Mouse (Mus musculus) neural tube, embryonic 13.5 days (tissue): Measurements from ENCODE around the gene Mb. TPM values are rescaled to one million over a fixed set of nuclear protein-coding genes. Genes with fewer than 3 reads are reported as not detected.
A peak's percentile ranks its signal among the peaks of the same experiment; 100 is the strongest.

Experiments
- ATAC-seq: fragments of 200-750 bp; cut with Nextera tagmentation; 2 replicates; pipeline ENCODE4 v1.8.0; 2017; ENCODE audit warnings: low read depth, mild to moderate bottlenecking, moderate TSS enrichment, moderate library complexity
- H3K27ac ChIP-seq: fragments of 300-500 bp; sonication (generic); replicated peaks from 2 replicates; pipeline ENCODE4 v1.5.1; 2015; ENCODE audit warnings: moderate library complexity, mild to moderate bottlenecking, inconsistent platforms
- H3K27me3 ChIP-seq: fragments of 300-500 bp; sonication (generic); 2 replicates; pipeline ENCODE4 v1.6.1; 2015; ENCODE audit warnings: mild to moderate bottlenecking, inconsistent platforms
- H3K36me3 ChIP-seq: fragments of 300-500 bp; sonication (generic); 2 replicates; pipeline ENCODE4 v1.6.1; 2015; ENCODE audit warnings: mild to moderate bottlenecking, inconsistent platforms
- H3K4me1 ChIP-seq: fragments of 300-500 bp; sonication (generic); replicated peaks from 2 replicates; pipeline ENCODE4 v1.6.1; 2015; ENCODE audit warnings: inconsistent platforms
- H3K4me2 ChIP-seq: fragments of 300-500 bp; sonication (generic); 2 replicates; pipeline ENCODE4 v1.6.1; 2015; ENCODE audit warnings: inconsistent platforms, mild to moderate bottlenecking, moderate library complexity
- H3K4me3 ChIP-seq: fragments of 300-500 bp; sonication (generic); 2 replicates; pipeline ENCODE4 v1.5.1; 2015; ENCODE audit warnings: mild to moderate bottlenecking, inconsistent platforms
- H3K9ac ChIP-seq: fragments of 300-500 bp; sonication (generic); 2 replicates; pipeline ENCODE4 v1.6.1; 2015; ENCODE audit warnings: moderate library complexity, mild to moderate bottlenecking, inconsistent platforms
- H3K9me3 ChIP-seq: fragments of 300-500 bp; sonication (generic); 2 replicates; pipeline ENCODE4 v1.6.1; 2016; ENCODE audit warnings: inconsistent platforms
- WGBS: fragments of 180-500 bp; shearing (Covaris S2); methylation state at CpG from one replicate; pipeline ENCODE4 v1.1.7; 2015; 5-methylcytosine and 5-hydroxymethylcytosine counted together
- polyA plus RNA-seq: library from polyadenylated mRNA; unstranded; fragments of >200 nt; fragmentation: Nextera tagmentation; extraction: Ambion mirVana; gene quantifications from 2 replicates; pipeline ENCODE4 v1.2.1, GENCODE M21; 2015

Gene Mb
- polyA plus RNA-seq, 1 experiment from 2014 or later: 2.4 TPM

DNA sequence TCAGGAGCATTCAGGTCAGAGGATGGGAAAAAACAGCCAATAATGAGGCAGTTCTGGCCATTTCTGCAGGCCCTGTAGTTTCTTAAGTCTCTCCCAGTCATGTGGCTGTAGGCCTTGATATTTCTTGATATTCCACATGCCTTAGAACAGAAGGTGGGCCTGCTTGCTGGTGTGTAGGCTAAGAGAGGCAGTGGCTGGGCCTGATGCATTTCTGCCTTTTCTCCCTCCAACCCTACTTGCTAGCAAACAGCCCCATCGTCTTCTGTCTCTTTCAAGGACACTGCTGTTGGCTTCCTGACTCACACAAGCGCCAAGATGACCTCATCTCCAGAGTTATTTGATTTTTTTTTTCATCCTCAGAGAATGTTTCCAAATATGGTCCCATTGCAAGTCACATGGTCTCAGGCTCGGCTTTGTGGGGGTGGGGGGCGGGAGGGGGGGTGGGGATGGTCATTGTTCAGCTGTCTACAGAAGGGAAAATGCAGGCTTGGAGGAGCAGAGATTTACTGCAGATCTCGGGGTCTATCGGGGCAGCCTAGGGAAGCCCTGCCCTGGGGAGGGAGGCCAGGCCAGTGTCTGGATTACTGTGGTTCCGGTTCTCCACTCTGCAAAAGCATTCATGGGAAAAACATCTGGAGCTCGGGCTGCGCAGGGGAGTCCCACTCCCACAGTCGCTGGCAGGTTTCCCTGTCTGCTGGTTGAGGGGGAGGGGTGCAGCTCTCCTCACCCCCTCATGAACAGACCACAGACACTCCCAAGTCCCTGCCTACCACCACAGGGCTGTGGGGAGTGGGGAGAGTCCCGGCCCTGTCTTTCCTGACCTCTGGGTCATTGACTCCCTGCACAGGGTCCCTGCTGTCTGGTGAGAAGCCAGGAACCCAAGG lies 12.9 kb downstream of the Mb start:
- Histone ChIP-seq H3K4me3 (no peak overlapping the region), H3K36me3 (no peaks in the 10 kb centered on the region), H3K4me2 (no peak overlapping the region), H3K4me1 (peaks cover 31% of the 10 kb centered on the region), H3K9me3 (no peaks in the 10 kb centered on the region), H3K9ac (peak overlapping the region; percentile 54; the same call in 1 of the 2 replicates), H3K27me3 (no peaks in the 10 kb centered on the region), H3K27ac (peak overlapping the region; percentile 89)
- peak; percentile 62; the same call in 1 of the 2 replicates for ATAC-seq
- WGBS: 26% methylated on average over 11 of the region's 11 CpGs

DNA sequence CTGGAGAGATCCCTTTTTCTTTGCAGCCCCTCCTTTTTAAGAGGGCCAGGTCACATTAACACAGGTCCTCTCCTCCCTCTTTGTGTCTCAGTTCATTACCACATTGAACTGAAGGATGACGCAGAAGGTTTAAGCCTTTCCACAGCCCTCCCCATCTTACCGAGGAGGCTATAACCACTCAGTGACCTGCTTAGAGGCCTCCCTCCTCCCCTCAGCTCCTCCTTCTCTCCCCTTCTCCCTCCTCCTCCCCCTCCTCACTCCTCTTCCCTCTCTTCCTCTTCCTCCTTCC lies 13.5 kb downstream of the Mb start:
- no peaks in the 10 kb centered on the region for H3K9me3 ChIP-seq
- no peak; the same call in 1 of the 2 replicates for ATAC-seq
- no peaks in the 10 kb centered on the region for H3K36me3 ChIP-seq
- WGBS: 42% methylated on average over 2 of the region's 2 CpGs
- H3K27ac ChIP-seq: peak overlapping the region; percentile 89
- H3K4me3 ChIP-seq: no peak overlapping the region
- H3K4me2 ChIP-seq: no peak overlapping the region
- no peaks in the 10 kb centered on the region for H3K27me3 ChIP-seq
- H3K9ac ChIP-seq: peak overlapping the region; percentile 54; the same call in 1 of the 2 replicates
- H3K4me1 ChIP-seq: peaks cover 31% of the 10 kb centered on the region

DNA sequence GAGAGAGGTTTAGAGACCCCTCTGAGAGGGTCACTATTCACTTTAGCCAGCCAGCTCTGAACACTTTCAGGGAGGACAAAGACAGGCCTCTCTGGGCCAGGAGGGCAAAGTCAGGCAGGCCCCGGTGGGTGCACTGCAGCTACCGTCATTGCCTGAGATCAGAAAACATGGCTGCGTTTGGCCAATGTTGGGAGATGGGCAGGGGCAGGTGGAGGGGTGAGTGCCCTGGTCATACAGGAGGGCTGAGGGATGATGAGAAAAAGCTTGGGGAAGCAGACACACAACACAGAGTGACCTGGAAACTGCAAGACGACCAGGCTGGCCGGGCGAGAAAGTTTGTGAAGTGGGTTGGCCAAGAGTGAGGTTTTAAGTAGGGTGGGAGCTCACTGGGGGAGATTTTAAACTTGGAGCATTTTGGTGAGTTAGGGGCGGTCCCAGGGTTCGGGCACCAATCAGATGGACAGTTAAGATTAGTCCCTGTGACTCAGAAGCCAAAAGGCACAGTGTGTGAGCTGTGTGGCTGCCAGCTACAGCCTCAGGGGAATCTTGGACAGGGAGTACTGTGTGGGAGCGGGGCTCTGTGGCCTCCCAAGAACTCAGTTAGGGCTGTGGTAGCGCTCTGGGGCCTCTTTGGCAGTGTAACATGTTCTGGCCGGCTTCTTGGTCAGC lies 14.0 kb downstream of the Mb start:
- no peak overlapping the region for H3K4me2 ChIP-seq
- no peaks in the 10 kb centered on the region for H3K9me3 ChIP-seq
- H3K4me1 ChIP-seq: peaks cover 31% of the 10 kb centered on the region
- peak overlapping the region; percentile 89 for H3K27ac ChIP-seq
- 0 out of 2 replicates have a peak overlapping the region, but pooled peaks have one; percentile 54 for H3K9ac ChIP-seq
- H3K36me3 ChIP-seq: no peaks in the 10 kb centered on the region
- WGBS: 72% methylated on average over 11 of the region's 11 CpGs
- H3K27me3 ChIP-seq: no peaks in the 10 kb centered on the region
- H3K4me3 ChIP-seq: no peak overlapping the region
- ATAC-seq: peak; percentile 66

DNA sequence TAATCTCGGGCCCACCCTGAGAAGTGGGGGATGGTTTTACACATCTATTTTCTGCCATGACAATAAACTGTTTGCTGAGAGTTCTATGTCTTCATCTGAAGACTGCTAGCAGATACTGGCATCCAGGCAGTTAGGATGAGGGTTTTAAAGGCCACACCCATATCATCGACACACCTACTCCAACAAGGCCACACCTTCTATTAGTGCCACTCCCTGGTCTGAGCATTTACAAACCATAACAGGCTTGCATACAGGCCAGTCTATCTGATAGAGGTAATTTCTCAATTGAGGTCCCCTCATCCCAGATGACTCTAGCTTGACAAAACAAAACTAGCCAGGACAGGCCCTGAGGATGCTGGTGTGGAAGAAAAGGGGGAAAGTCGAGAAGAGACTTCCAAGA lies 14.8 kb downstream of the Mb start:
- 89% methylated on average over 3 of the region's 3 CpGs for WGBS
- H3K36me3 ChIP-seq: no peaks in the 10 kb centered on the region
- H3K27me3 ChIP-seq: no peaks in the 10 kb centered on the region
- H3K4me1 ChIP-seq: peaks cover 29% of the 10 kb centered on the region
- H3K9me3 ChIP-seq: no peaks in the 10 kb centered on the region
- H3K4me2 ChIP-seq: no peak overlapping the region
- H3K9ac ChIP-seq: no peak overlapping the region
- no peak overlapping the region for H3K27ac ChIP-seq
- ATAC-seq: no peak
- no peak overlapping the region for H3K4me3 ChIP-seq

DNA sequence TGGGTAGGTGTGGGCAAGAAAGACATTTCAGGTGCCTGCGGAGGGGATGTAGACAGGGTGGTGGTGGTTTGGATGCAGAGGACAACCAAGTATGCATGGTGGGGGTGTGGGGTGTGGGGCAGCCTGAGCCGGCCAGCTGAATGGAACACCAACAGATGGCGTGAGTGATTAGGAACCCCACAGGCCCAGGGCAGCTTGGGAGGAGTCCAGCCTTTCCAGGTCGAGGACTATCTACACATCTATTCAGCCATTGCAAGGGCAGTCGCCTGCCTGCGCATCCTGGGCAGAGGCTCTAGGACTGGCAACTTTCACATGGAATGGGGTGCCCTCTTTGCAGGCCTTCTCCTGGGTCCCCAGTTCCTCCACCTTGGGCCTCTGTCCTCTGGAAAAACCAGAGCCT lies 15.9 kb downstream of the Mb start:
- H3K36me3 ChIP-seq: no peaks in the 10 kb centered on the region
- H3K27me3 ChIP-seq: no peaks in the 10 kb centered on the region
- 78% methylated on average over 6 of the region's 6 CpGs for WGBS
- H3K9me3 ChIP-seq: no peaks in the 10 kb centered on the region
- H3K4me1 ChIP-seq: peaks cover 22% of the 10 kb centered on the region
- H3K4me3 ChIP-seq: no peak overlapping the region
- no peak overlapping the region for H3K4me2 ChIP-seq
- H3K27ac ChIP-seq: no peak overlapping the region
- ATAC-seq: no peak
- H3K9ac ChIP-seq: no peak overlapping the region

DNA sequence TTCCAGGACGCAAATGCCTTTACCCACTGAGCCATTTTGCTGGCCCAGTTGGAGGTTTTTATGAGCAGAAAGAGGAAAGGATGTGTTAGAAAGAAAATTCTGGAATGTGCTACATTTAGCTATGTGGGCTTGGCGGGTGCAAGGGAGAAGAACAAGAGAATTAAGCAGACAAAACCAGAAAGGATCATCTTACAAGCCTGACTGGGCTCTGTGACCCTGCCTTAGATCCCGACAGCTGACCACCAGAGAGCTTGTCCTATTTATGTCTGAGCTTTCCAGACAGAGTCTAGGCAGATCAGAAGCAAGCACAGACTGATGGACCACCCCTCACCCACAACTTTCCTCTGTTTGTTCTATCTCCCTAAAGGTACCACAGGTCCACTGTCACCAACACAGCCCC lies 19.2 kb downstream of the Mb start:
- no peak overlapping the region for H3K9ac ChIP-seq

DNA sequence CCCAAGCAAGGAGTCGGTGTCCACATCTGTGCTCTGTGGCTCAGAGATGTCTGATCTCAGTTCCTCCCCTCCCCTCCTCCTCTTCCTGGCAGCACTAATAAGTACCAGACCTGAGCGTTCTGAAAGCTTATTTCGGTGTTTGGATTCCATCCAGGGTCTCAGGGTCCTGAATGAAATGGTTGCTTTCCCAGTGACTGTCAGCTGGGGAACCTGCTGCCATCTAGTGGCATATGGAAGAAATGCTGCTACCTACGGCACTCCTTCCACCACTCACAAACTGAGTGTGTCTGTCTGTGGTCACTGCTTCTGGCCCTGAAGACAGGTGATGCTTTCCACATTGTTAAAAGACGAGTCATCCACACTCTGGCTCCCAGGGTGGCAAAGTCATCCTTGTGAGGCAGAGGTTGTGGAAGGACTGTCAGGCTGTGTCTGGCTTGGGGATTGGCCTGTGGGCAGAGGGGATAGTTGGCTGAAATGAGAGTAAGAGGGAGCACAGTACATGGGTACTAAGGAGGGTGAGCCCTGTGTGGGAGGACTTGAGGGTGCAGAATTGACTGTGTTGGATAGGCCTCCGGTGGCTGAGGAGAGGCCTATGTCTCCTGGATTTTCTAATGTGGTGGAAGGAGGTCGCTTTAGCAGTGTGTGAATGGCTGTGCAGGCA lies 21.0 kb downstream of the Mb start:
- peak; percentile 44 for ATAC-seq
- Histone ChIP-seq H3K4me3 (no peak overlapping the region), H3K36me3 (no peaks in the 10 kb centered on the region), H3K4me2 (no peak overlapping the region), H3K4me1 (peaks cover 18% of the 10 kb centered on the region), H3K27ac (peak overlapping the region; percentile 46; the same call in 1 of the 2 replicates), H3K27me3 (no peaks in the 10 kb centered on the region), H3K9me3 (no peaks in the 10 kb centered on the region), H3K9ac (no peak overlapping the region)
- 34% methylated on average over 7 of the region's 7 CpGs for WGBS

More for the DNA sequence above, 19.2 kb downstream of the Mb start:
- Histone ChIP-seq H3K4me3 (no peak overlapping the region), H3K4me1 (peaks cover 10% of the 10 kb centered on the region), H3K9me3 (no peaks in the 10 kb centered on the region), H3K36me3 (no peaks in the 10 kb centered on the region), H3K27ac (no peak overlapping the region), H3K4me2 (no peak overlapping the region), H3K27me3 (no peaks in the 10 kb centered on the region)
- no peak for ATAC-seq
- WGBS: 65% methylated on average over 3 of the region's 3 CpGs

DNA sequence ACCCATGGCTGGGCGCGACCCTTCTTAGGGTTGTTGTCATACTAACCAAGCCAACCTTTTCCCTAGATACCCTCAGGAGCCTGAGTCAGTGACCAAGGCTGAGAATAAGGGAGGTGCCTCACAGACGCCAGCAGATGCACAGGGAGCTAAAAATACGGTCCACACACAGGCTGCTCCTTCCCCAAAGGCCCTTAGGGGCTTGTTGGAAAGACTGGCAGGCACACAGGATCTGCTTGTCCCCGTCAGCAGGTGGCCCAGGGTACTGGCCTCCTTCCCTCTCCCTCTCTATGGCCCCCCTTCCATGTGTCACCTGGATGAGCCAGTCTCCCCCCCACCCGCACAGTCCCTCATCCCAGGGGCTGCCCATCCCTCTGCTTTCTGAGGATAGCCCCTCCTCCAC lies 22.8 kb downstream of the Mb start:
- H3K36me3 ChIP-seq: no peaks in the 10 kb centered on the region
- 74% methylated on average over 6 of the region's 6 CpGs for WGBS
- peaks cover 18% of the 10 kb centered on the region for H3K4me1 ChIP-seq
- no peaks in the 10 kb centered on the region for H3K27me3 ChIP-seq
- no peaks in the 10 kb centered on the region for H3K9me3 ChIP-seq
- H3K4me2 ChIP-seq: no peak overlapping the region
- H3K9ac ChIP-seq: no peak overlapping the region
- ATAC-seq: no peak
- H3K4me3 ChIP-seq: no peak overlapping the region
- H3K27ac ChIP-seq: no peak overlapping the region

DNA sequence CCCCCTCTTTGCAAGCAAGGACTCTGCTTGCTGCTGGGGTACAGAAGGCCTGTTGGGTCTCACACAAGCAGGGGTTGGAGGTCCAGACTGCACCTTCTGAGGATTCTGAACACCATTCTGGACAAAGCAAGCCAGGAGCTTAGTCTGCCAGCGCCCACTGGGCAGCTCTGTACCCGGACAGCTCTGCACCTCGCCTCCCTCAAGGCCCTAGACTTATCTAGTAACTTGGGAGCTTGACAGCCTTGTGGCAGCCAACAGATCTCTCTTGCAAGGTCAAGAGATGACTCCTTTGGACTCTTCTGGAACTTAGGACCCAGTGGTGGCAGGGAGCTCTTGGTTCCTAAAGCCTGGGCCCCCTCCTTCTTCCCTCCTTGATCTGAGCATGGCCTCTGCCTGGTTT lies 23.4 kb downstream of the Mb start:
- Histone ChIP-seq H3K4me3 (no peak overlapping the region), H3K36me3 (no peaks in the 10 kb centered on the region), H3K9ac (no peak overlapping the region), H3K27ac (no peak overlapping the region), H3K4me1 (peaks cover 18% of the 10 kb centered on the region), H3K27me3 (no peaks in the 10 kb centered on the region), H3K4me2 (no peak overlapping the region), H3K9me3 (no peaks in the 10 kb centered on the region)
- WGBS: 87% methylated on average over 3 of the region's 3 CpGs
- ATAC-seq: no peak

DNA sequence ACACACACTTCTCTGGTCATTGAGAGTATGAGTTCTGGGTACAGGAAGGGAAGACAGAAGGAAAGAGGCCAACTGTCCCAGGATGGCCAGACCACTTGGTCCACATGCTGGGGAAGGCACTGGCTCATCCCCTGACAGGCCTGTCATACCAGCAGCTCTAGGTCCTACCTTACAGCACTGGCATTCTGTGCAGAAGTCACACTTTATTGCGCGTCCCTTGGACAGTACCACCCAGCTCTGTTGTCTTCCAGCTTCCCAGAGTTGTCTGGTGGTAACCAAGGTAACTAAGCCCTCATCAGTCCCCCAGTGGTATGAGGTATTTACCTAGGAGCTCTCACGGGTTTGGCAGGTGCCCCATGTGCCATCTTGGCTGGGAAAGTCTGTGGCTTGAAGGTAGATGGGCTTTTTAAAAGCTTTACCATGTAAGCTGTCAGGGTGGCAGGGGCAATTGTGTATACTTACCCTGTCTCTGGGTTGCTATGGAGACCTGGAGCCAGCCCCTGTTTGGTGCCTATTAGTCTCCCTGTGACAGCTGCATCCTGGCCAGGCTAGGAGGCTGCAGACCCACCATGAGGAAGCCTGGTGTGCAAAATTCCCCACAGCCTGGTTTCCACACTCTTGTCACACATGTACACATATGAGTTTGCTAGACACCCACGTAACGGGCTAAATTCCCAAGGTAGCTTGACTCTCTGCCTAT lies 24.4 kb downstream of the Mb start:
- Histone ChIP-seq H3K9me3 (no peaks in the 10 kb centered on the region), H3K9ac (no peak overlapping the region), H3K4me3 (no peak overlapping the region), H3K27ac (no peak overlapping the region), H3K36me3 (no peaks in the 10 kb centered on the region), H3K27me3 (no peaks in the 10 kb centered on the region), H3K4me1 (peaks cover 18% of the 10 kb centered on the region), H3K4me2 (no peak overlapping the region)
- 0 out of 2 replicates have a peak, but pooled peaks have one; percentile 36 for ATAC-seq
- 65% methylated on average over 5 of the region's 5 CpGs for whole genome bisulfite sequencing

DNA sequence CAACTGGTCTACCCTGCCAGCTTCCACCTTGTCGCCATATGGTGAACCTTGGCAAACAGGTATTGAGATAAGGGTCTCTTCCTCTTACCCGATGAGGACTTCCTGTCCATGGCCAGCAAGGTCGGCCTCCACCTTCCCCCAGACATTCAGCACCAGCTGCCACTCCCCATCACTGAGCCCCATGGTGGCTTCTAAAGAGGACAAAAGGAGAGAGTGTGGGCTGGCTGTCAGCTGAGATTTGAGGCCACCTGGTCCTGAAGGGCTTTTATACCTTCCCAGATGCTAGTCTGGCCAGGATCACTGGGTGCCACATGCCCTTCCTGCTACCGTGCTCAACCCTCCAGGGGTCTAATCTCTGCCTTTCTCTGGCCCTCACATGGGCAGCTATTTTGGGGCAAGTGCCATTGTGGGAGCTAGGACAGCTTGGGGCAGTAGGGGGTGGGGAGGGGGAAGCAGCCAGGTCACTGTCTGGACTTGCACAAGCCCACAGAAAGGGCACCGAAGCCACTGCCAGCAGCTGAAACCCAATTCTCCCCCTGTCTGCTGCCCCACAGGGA lies 28.0 kb downstream of the Mb start:
- Histone ChIP-seq H3K4me3 (no peak overlapping the region), H3K9ac (no peak overlapping the region), H3K9me3 (no peaks in the 10 kb centered on the region), H3K27ac (no peak overlapping the region), H3K4me2 (no peak overlapping the region), H3K27me3 (no peaks in the 10 kb centered on the region), H3K4me1 (peaks cover 14% of the 10 kb centered on the region), H3K36me3 (no peaks in the 10 kb centered on the region)
- no peak for ATAC-seq
- 77% methylated on average over 5 of the region's 5 CpGs for WGBS
